Mouse (Mus musculus) embryonic facial prominence, embryonic 10.5 days (tissue): ENCODE measurements around the gene Vkorc1. TPM values are rescaled to one million over a fixed set of nuclear protein-coding genes. Genes with fewer than 3 reads are reported as not detected.

ENCODE experiments used
- DNase-seq: peaks from one replicate; pipeline ENCODE4 v3.0.0-alpha.2; 2017; ENCODE audit warnings: low spot score
- H3K27ac ChIP-seq: fragments of 300-500 bp; sonication (generic); replicated peaks from 2 replicates; pipeline ENCODE4 v1.5.1; 2016; ENCODE audit warnings: mild to moderate bottlenecking
- H3K27me3 ChIP-seq: fragments of 300-500 bp; sonication (generic); replicated peaks from 2 replicates; pipeline ENCODE4 v1.6.1; 2016; ENCODE audit warnings: low read depth, mild to moderate bottlenecking; ENCODE audit not compliant: poor library complexity, severe bottlenecking
- H3K36me3 ChIP-seq: fragments of 300-500 bp; sonication (generic); replicated peaks from 2 replicates; pipeline ENCODE4 v1.6.1; 2016; ENCODE audit warnings: mild to moderate bottlenecking, moderate library complexity
- H3K4me1 ChIP-seq: fragments of 300-500 bp; sonication (generic); 2 replicates; pipeline ENCODE4 v1.6.1; 2016
- H3K4me3 ChIP-seq: fragments of 300-500 bp; sonication (generic); 2 replicates; pipeline ENCODE4 v1.5.1; 2016; ENCODE audit warnings: mild to moderate bottlenecking, moderate library complexity
- H3K9me3 ChIP-seq: fragments of 300-500 bp; sonication (generic); 2 replicates; pipeline ENCODE4 v1.6.1; 2016; ENCODE audit warnings: mild to moderate bottlenecking
- WGBS: fragments of 180-500 bp; shearing (Covaris S2); methylation state at CpG from one replicate; pipeline ENCODE4 v1.1.7; 2016; 5-methylcytosine and 5-hydroxymethylcytosine counted together
- polyA plus RNA-seq: library from polyadenylated mRNA; unstranded; fragments of >200 nt; fragmentation: Nextera tagmentation; extraction: Ambion mirVana; gene quantifications from 2 replicates; pipeline ENCODE4 v1.2.1, GENCODE M21; 2016

Vkorc1 gene
- polyA plus RNA-seq, 1 experiment from 2014 or later, result 59.1 TPM

- no peaks in the 10 kb centered on the region for H3K9me3 ChIP-seq
- DNase-seq, result no peak
- peaks cover 98% of the 10 kb centered on the region for H3K36me3 ChIP-seq
- no peak overlapping the region for H3K4me3 ChIP-seq
- WGBS, result 89% methylated on average over 3 of the region's 3 CpGs
- H3K27me3 ChIP-seq, result no peaks in the 10 kb centered on the region
- no peak overlapping the region for H3K27ac ChIP-seq
- H3K4me1 ChIP-seq, result peaks cover 8% of the 10 kb centered on the region
Measured at GRCm38 (mm10) chr7:127869149-127869810, 26.1 kb downstream of the Vkorc1 start.

- Histone ChIP-seq H3K27me3 (no peaks in the 10 kb centered on the region), H3K4me1 (no peaks in the 10 kb centered on the region), H3K36me3 (peaks cover 89% of the 10 kb centered on the region), H3K27ac (no peak overlapping the region), H3K9me3 (no peaks in the 10 kb centered on the region), H3K4me3 (no peak overlapping the region)
- 96% methylated on average over 18 of the region's 18 CpGs for whole genome bisulfite sequencing
- no peak for DNase-seq
Measured at GRCm38 (mm10) chr7:127867641-127868040, 27.8 kb downstream of the Vkorc1 start.

- H3K4me3 ChIP-seq, result 0 out of 2 replicates have a peak overlapping the region, but pooled peaks have one; percentile 8
- no peaks in the 10 kb centered on the region for H3K4me1 ChIP-seq
- no peaks in the 10 kb centered on the region for H3K9me3 ChIP-seq
- H3K27me3 ChIP-seq, result no peaks in the 10 kb centered on the region
- 92% methylated on average over 12 of the region's 12 CpGs for WGBS
- no peak for DNase-seq
- no peak overlapping the region for H3K27ac ChIP-seq
- peaks cover 81% of the 10 kb centered on the region for H3K36me3 ChIP-seq
Measured at GRCm38 (mm10) chr7:127866434-127866833, 29.0 kb downstream of the Vkorc1 start.

GRCm38 (mm10) chr7:127858258-127858657 is 37.2 kb downstream of the Vkorc1 start:
- no peaks in the 10 kb centered on the region for H3K4me1 ChIP-seq
- H3K27me3 ChIP-seq, result no peaks in the 10 kb centered on the region
- no peak for DNase-seq
- H3K36me3 ChIP-seq, result peaks cover 4% of the 10 kb centered on the region; the same call in 1 of the 2 replicates
- no peak overlapping the region for H3K4me3 ChIP-seq
- no peaks in the 10 kb centered on the region for H3K9me3 ChIP-seq
- H3K27ac ChIP-seq, result no peak overlapping the region
- WGBS, result 93% methylated on average over 6 of the region's 6 CpGs

- Histone ChIP-seq H3K4me1 (no peaks in the 10 kb centered on the region), H3K9me3 (no peaks in the 10 kb centered on the region), H3K27me3 (no peaks in the 10 kb centered on the region), H3K36me3 (peaks cover 24% of the 10 kb centered on the region), H3K27ac (no peak overlapping the region), H3K4me3 (no peak overlapping the region)
- no peak for DNase-seq
- WGBS, result 66% methylated on average over 5 of the region's 5 CpGs
Measured at GRCm38 (mm10) chr7:127850906-127851305, 44.5 kb downstream of the Vkorc1 start.

GRCm38 (mm10) chr7:127849973-127850875 is 45.2 kb downstream of the Vkorc1 start:
- Histone ChIP-seq H3K4me3 (no peak overlapping the region), H3K27me3 (no peaks in the 10 kb centered on the region), H3K36me3 (peaks cover 25% of the 10 kb centered on the region), H3K9me3 (no peaks in the 10 kb centered on the region), H3K27ac (no peak overlapping the region), H3K4me1 (no peaks in the 10 kb centered on the region)
- 80% methylated on average over 6 of the region's 6 CpGs for WGBS
- no peak for DNase-seq

Other genes with a start within 250 kb of the Vkorc1 start
- 60.2 and 70.0 TPM in 2 replicates for gene Bcl7c, start 186.7 kb downstream of the Vkorc1 start, polyA plus RNA-seq
- 9.4 and 10.7 TPM in 2 replicates for gene Ctf1, start 182.9 kb downstream of the Vkorc1 start, polyA plus RNA-seq
- gene Ctf2, start 163.5 kb downstream of the Vkorc1 start, polyA plus RNA-seq, result 0.19 TPM in 2 replicates
- 8.9 and 9.0 TPM in 2 replicates for gene Fbxl19, start 151.1 kb downstream of the Vkorc1 start, polyA plus RNA-seq
- gene Orai3, start 125.8 kb downstream of the Vkorc1 start, polyA plus RNA-seq, result 12.9 and 13.6 TPM in 2 replicates
- 14.7 and 15.2 TPM in 2 replicates for gene Setd1a, start 118.9 kb downstream of the Vkorc1 start, polyA plus RNA-seq
- not detected in 2 replicates for gene Gm49388, start 110.0 kb downstream of the Vkorc1 start, polyA plus RNA-seq
- 6.8 and 8.0 TPM in 2 replicates for gene Hsd3b7, start 95.0 kb downstream of the Vkorc1 start, polyA plus RNA-seq
- gene Stx4a, start 71.3 kb downstream of the Vkorc1 start, polyA plus RNA-seq, result 22.5 and 29.3 TPM in 2 replicates
- gene Stx1b, start 71.1 kb downstream of the Vkorc1 start, polyA plus RNA-seq, result 4.7 and 6.5 TPM in 2 replicates
- 19.9 and 21.8 TPM in 2 replicates for gene Zfp646, start 19.4 kb downstream of the Vkorc1 start, polyA plus RNA-seq
- gene Zfp668, start 18.8 kb downstream of the Vkorc1 start, polyA plus RNA-seq, result 42.5 and 49.1 TPM in 2 replicates
- gene Prss53, start 4.6 kb downstream of the Vkorc1 start, polyA plus RNA-seq, result 0.64 and 0.79 TPM in 2 replicates
- not detected in 2 replicates for gene Gm21974, start 163 bp downstream of the Vkorc1 start, polyA plus RNA-seq
- gene Bckdk, start 8.5 kb upstream of the Vkorc1 start, polyA plus RNA-seq, result 111 and 119 TPM in 2 replicates
- gene Kat8, start 16.9 kb upstream of the Vkorc1 start, polyA plus RNA-seq, result 48.7 and 49.6 TPM in 2 replicates
- 14.8 and 15.8 TPM in 2 replicates for gene Prss8, start 34.5 kb upstream of the Vkorc1 start, polyA plus RNA-seq
- 10.7 and 12.9 TPM in 2 replicates for gene Prss36, start 51.1 kb upstream of the Vkorc1 start, polyA plus RNA-seq
- gene Fus, start 71.8 kb upstream of the Vkorc1 start, polyA plus RNA-seq, result 349 and 372 TPM in 2 replicates
- 5.8 and 6.2 TPM in 2 replicates for gene Pycard, start 98.2 kb upstream of the Vkorc1 start, polyA plus RNA-seq
- not detected in 2 replicates for gene Trim72, start 108.3 kb upstream of the Vkorc1 start, polyA plus RNA-seq
- 0.50 and 0.52 TPM in 2 replicates for gene Itgam, start 167.0 kb upstream of the Vkorc1 start, polyA plus RNA-seq
- gene Gm49368, start 167.1 kb upstream of the Vkorc1 start, polyA plus RNA-seq, result not detected in 2 replicates
- not detected in 2 replicates for gene Itgax, start 233.9 kb upstream of the Vkorc1 start, polyA plus RNA-seq